Mouse (Mus musculus): ENCODE data around the gene Shroom2.
"Not testable (repeated sequence)": the region's sequence is repeated elsewhere in the genome, so short reads cannot be mapped to it uniquely, and the experiment has no call there.

Shroom2 gene

GRCm38 (mm10) chrX:152768891-152769599, at the start of gene Shroom2:
Gene Shroom2, minus strand, starts transcription at chrX:152769465.
- DNase-seq = no peak

GRCm38 (mm10) chrX:152818996-152819395, 49.7 kb upstream of the Shroom2 start:
- DNase-seq = no peak

GRCm38 (mm10) chrX:152813339-152813738, 44.1 kb upstream of the Shroom2 start:
- DNase-seq = no peak

- DNase-seq = no peak
Measured at GRCm38 (mm10) chrX:152805317-152805716, 36.1 kb upstream of the Shroom2 start.

GRCm38 (mm10) chrX:152788611-152789010, 19.3 kb upstream of the Shroom2 start:
- no peak for DNase-seq

- no peak for DNase-seq
Measured at GRCm38 (mm10) chrX:152788129-152788528, 18.9 kb upstream of the Shroom2 start.

GRCm38 (mm10) chrX:152781720-152782403, 12.6 kb upstream of the Shroom2 start, which contains the start of gene Gpr143:
Gene Gpr143, plus strand, starts transcription at chrX:152781921.
- peak; percentile 6 for DNase-seq

- peak; percentile 17 for DNase-seq
Measured at GRCm38 (mm10) chrX:152769600-152770157, 414 bp upstream of the Shroom2 start.

GRCm38 (mm10) chrX:152764171-152764570, 5.1 kb downstream of the Shroom2 start:
- no peak for DNase-seq

- no peak for DNase-seq
Measured at GRCm38 (mm10) chrX:152762855-152763254, 6.4 kb downstream of the Shroom2 start.

GRCm38 (mm10) chrX:152762437-152762836, 6.8 kb downstream of the Shroom2 start:
- no peak for DNase-seq

GRCm38 (mm10) chrX:152756293-152756692, 13.0 kb downstream of the Shroom2 start:
- no peak for DNase-seq

- DNase-seq = no peak
Measured at GRCm38 (mm10) chrX:152755819-152756218, 13.4 kb downstream of the Shroom2 start.

- DNase-seq = no peak
Measured at GRCm38 (mm10) chrX:152745925-152746324, 23.3 kb downstream of the Shroom2 start.

GRCm38 (mm10) chrX:152743642-152744041, 25.6 kb downstream of the Shroom2 start:
- no peak for DNase-seq

GRCm38 (mm10) chrX:152738759-152739368, 30.4 kb downstream of the Shroom2 start:
- DNase-seq = no peak

GRCm38 (mm10) chrX:152738191-152738590, 31.1 kb downstream of the Shroom2 start:
- no peak for DNase-seq

GRCm38 (mm10) chrX:152735283-152735682, 34.0 kb downstream of the Shroom2 start:
- DNase-seq = no peak

- DNase-seq = no peak
Measured at GRCm38 (mm10) chrX:152716693-152717092, 52.6 kb downstream of the Shroom2 start.

GRCm38 (mm10) chrX:152710715-152711114, 58.5 kb downstream of the Shroom2 start:
- DNase-seq = not testable (repeated sequence)

- no peak for DNase-seq
Measured at GRCm38 (mm10) chrX:152708359-152708758, 60.9 kb downstream of the Shroom2 start.

- peak; percentile 5 for DNase-seq
Measured at GRCm38 (mm10) chrX:152705397-152705796, 63.9 kb downstream of the Shroom2 start.

- DNase-seq = no peak
Measured at GRCm38 (mm10) chrX:152703624-152704023, 65.6 kb downstream of the Shroom2 start.

GRCm38 (mm10) chrX:152701679-152702078, 67.6 kb downstream of the Shroom2 start:
- no peak for DNase-seq
